Mouse (Mus musculus): ENCODE data around the gene Uaca.

DNA sequence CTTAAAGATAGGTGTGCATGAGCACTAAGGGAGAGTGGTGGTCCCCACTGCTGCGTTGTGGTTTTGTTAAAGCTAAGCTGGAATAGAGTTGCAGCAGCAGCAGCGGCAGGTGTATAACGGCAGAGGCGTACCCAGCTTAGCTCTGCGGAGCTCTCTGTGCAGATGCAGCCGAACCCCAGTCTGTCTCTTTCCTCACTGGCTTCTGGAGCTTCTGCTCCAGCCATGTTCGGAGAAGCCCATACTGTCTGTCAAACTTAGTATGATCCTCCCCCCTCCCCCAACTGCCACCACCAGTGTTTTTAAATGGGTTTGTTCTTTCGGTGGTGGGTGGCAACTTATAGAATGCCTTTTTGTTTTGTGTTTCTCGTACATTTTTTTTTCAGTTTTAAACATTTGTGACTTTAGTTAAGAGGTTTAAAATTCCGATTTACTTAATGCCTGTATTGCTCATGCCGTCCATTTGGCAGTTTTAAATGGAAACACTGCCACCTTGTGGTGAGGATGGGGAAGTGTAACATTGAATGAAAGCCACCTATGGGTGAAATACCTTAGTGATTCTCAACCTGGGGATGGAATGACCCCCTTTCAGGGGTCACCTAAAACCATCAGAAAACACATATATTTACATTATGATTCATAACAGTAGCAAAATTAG, 64.1 kb downstream of the Uaca start:
- TF ChIP-seq CTCF (conservative IDR thresholded peaks at IDR 0.05; ENCODE audit: low read length) (peak; percentile 54), POU5F1 (IDR thresholded peaks at IDR 0.05; ENCODE audit: borderline replicate concordance, low read length) (no peak), NANOG (IDR thresholded peaks at IDR 0.05; ENCODE audit: borderline replicate concordance, low read length) (no peak)
